ENCODE assay signal across 8 mouse cellular contexts in the genomic region with DNA sequence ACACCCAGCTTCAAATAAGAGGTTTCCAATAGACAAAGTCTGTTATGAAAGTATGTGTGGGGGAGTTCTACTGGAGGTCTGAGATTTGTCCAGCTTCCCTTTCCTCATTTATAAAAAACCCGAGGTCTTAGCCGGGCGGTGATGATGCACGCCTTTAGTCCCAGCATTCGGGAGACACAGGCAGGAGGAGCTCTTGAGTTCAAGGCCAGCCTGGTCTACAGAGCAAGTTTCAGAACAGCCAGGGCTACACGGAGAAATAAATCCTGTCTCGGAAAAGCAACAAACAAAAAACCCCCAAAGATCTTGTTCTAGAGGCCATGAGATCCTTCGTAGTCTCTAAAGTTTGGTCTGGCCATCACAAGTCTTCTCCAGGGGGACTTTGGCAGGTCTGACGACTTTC. TPM values are rescaled to one million over a fixed set of nuclear protein-coding genes. Genes with fewer than 3 reads are reported as not detected.
DNase-seq lines count a peak whose midpoint lies in the region; TF ChIP-seq lines count a peak whose summit lies in the region.

No protein-coding gene starts in this region.

- peaks cover 15% of the 10 kb centered on the region; the same call in 1 of the 2 replicates for H3K36me3 ChIP-seq in midbrain, embryonic 10.5 days

- no peak; the same call in 1 of the 2 replicates for TF ChIP-seq POLR2A in embryonic fibroblast, embryonic 13.5 days (IDR thresholded peaks at IDR 0.05; ENCODE audit: low read depth, low read length)

- 7% methylated on average over 9 of the region's 9 CpGs for WGBS in midbrain, embryonic 10.5 days

- no peaks in the 10 kb centered on the region for H3K27me3 ChIP-seq in midbrain, embryonic 10.5 days (ENCODE audit: low read depth, poor library complexity, severe bottlenecking)

- H3K4me1 ChIP-seq in embryonic fibroblast, embryonic 13.5 days (ENCODE audit: control insufficient read depth, insufficient read depth, low read length), result peaks cover 9% of the 10 kb centered on the region; the same call in 1 of the 2 replicates
- H3K4me1 ChIP-seq in midbrain, embryonic 10.5 days, result peaks cover 62% of the 10 kb centered on the region

- peak overlapping the region; percentile 60 for H3K4me3 ChIP-seq in embryonic fibroblast, embryonic 13.5 days (ENCODE audit: insufficient read depth, low read length)
- H3K4me3 ChIP-seq in midbrain, embryonic 10.5 days, result peak overlapping the region; percentile 94

- DNase-seq in spleen, postnatal 36 days (ENCODE audit: low spot score in 2 of 2), result peak; percentile 39 to 53
- DNase-seq in spleen, postnatal 10 days (ENCODE audit: low spot score in 2 of 2), result no peak
- peak; percentile 53 for DNase-seq in kidney, adult 9 months
- no peak for DNase-seq in midbrain, embryonic 10.5 days (ENCODE audit: low spot score)
- no peak for DNase-seq in urinary bladder, postnatal 14 days (ENCODE audit: low spot score)
- no peak for DNase-seq in cerebellum, adult 11 months
- no peak for DNase-seq in gastrocnemius, postnatal 10 days

- no peak for TF ChIP-seq CTCF in embryonic fibroblast, embryonic 13.5 days (IDR thresholded peaks at IDR 0.05; ENCODE audit: borderline replicate concordance, insufficient read depth, low read length)

- no peaks in the 10 kb centered on the region for H3K9me3 ChIP-seq in midbrain, embryonic 10.5 days (replicated peaks)

- H3K27ac ChIP-seq in embryonic fibroblast, embryonic 13.5 days (ENCODE audit: insufficient read depth, low read length), result peak overlapping the region; percentile 44
- peak overlapping the region; percentile 92 for H3K27ac ChIP-seq in midbrain, embryonic 10.5 days (replicated peaks)

RNA-seq across cellular contexts. Expression of a gene that starts 0.8 kb away (rescaled TPM):
- 0.60 and 0.67 TPM in 2 replicates for polyA plus RNA-seq in embryonic fibroblast, embryonic 13.5 days (2011; ENCODE audit: insufficient read length, low read depth, missing spikeins)
- polyA plus RNA-seq in midbrain, embryonic 10.5 days (2016; fragmentation: Nextera tagmentation; extraction: Ambion mirVana), result 0.25 and 0.28 TPM in 2 replicates
- total RNA-seq in gastrocnemius, postnatal 10 days (2021), result under 1 TPM; 0.33 to 0.70 TPM

RNA-seq across cellular contexts. Expression of a gene that starts 0.9 kb away (rescaled TPM):
- 17.5 and 29.1 TPM in 2 replicates for polyA plus RNA-seq in embryonic fibroblast, embryonic 13.5 days (2011; ENCODE audit: insufficient read length, low read depth, missing spikeins)
- 27.2 and 32.7 TPM in 2 replicates for polyA plus RNA-seq in midbrain, embryonic 10.5 days (2016; fragmentation: Nextera tagmentation; extraction: Ambion mirVana)
- 10 to 100 TPM; 15.9 to 17.7 TPM for total RNA-seq in gastrocnemius, postnatal 10 days (2021)

RNA-seq across cellular contexts. Expression of a gene that starts 1.0 kb away (rescaled TPM):
- 3.0 and 3.5 TPM in 2 replicates for polyA plus RNA-seq in embryonic fibroblast, embryonic 13.5 days (2011; ENCODE audit: insufficient read length, low read depth, missing spikeins)
- 14.0 and 15.4 TPM in 2 replicates for polyA plus RNA-seq in midbrain, embryonic 10.5 days (2016; fragmentation: Nextera tagmentation; extraction: Ambion mirVana)
- total RNA-seq in gastrocnemius, postnatal 10 days (2021), result 1 to 10 TPM; 4.1 to 7.7 TPM

RNA-seq across cellular contexts. Expression of a gene that starts 13.1 kb away (rescaled TPM):
- polyA plus RNA-seq in embryonic fibroblast, embryonic 13.5 days (2011; ENCODE audit: insufficient read length, low read depth, missing spikeins), result 2.5 and 3.4 TPM in 2 replicates
- 7.7 and 7.8 TPM in 2 replicates for polyA plus RNA-seq in midbrain, embryonic 10.5 days (2016; fragmentation: Nextera tagmentation; extraction: Ambion mirVana)
- 1 to 10 TPM; 2.1 to 4.0 TPM for total RNA-seq in gastrocnemius, postnatal 10 days (2021)

RNA-seq across cellular contexts. Expression of a gene that starts 14.4 kb away (rescaled TPM):
- 732 and 740 TPM in 2 replicates for polyA plus RNA-seq in embryonic fibroblast, embryonic 13.5 days (2011; ENCODE audit: insufficient read length, low read depth, missing spikeins)
- 61.4 and 68.2 TPM in 2 replicates for polyA plus RNA-seq in midbrain, embryonic 10.5 days (2016; fragmentation: Nextera tagmentation; extraction: Ambion mirVana)
- 100 to 1,000 TPM; 292 to 390 TPM for total RNA-seq in gastrocnemius, postnatal 10 days (2021)

Comparison
In these comparisons a context has a peak if more than half of its experiments do, and no peak if none do; other contexts are left out.
1. DNase-seq: peak in spleen, postnatal 36 days (2 of 2) and kidney, adult 9 months (single experiment); none in spleen, postnatal 10 days (0 of 2), midbrain, embryonic 10.5 days (single experiment), urinary bladder, postnatal 14 days (single experiment), cerebellum, adult 11 months (single experiment) and gastrocnemius, postnatal 10 days (single experiment).